Mouse (Mus musculus) urinary bladder, postnatal 14 days (tissue): ENCODE data around the gene Ppp5c.

ENCODE experiments used
- DNase-seq: peaks from one replicate; pipeline ENCODE4 v3.0.0; 2021; ENCODE audit warnings: low spot score

Gene Ppp5c

GRCm38 (mm10) chr7:17017036-17017435 lies 10.7 kb downstream of the Ppp5c start:
- DNase-seq = peak; percentile 94

DNA sequence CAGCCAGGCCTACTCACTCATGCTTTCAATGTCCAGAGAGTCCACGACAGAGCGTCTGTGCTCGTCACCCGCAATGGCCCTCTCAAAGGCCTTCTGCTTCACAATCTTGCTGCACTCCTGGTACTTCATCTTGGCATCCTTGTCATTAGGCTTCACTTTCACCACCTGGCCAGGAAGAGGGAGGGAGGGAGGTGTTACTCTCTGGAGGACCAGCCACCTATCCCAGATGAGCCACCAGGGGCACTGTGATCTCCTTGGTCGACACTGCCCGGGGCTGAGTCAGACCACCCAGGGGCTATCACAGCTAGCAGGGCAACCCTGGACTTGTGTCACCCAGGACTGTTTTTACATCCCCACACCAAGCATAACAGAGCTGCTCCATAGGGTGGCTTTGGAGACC lies 12.3 kb downstream of the Ppp5c start:
- no peak for DNase-seq

- no peak for DNase-seq
Observed at GRCm38 (mm10) chr7:17011909-17012590, 15.7 kb downstream of the Ppp5c start.

GRCm38 (mm10) chr7:17010010-17010347 lies 17.7 kb downstream of the Ppp5c start:
- DNase-seq = no peak

DNA sequence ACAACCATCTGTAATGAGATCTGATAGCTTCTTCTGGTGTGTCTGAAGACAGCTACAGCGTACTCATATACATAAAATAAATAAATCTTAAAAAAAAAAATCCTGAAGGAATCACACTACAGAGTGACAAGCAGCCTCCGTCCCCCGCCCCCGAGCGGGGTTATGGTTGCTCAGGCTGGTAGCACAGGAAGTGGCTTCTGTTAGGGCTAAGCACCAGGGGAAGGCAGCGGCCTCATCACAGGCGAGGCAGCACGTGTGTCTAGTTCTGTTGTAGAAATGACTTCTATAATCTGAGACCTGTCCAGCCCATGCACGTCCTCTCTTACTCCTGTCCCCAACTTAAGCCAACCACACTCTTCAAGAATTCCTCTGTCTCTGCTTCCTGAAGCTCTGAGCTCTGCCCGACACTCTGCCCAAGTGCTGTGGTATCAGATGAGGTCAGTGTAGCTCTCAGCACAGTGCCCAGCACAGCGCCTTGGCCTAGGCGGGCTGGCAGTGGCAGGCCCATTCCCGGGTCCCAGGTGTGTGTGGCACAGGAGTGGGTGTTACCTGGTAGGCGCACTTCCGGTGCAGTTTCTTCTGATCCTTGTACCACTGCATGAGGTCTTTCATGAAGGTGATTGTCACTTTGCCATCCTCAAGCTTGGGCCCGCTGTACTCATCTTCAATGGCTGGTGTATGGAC lies 18.3 kb downstream of the Ppp5c start:
- no peak for DNase-seq

- no peak for DNase-seq
Observed at GRCm38 (mm10) chr7:17007300-17007699, 20.4 kb downstream of the Ppp5c start.

DNA sequence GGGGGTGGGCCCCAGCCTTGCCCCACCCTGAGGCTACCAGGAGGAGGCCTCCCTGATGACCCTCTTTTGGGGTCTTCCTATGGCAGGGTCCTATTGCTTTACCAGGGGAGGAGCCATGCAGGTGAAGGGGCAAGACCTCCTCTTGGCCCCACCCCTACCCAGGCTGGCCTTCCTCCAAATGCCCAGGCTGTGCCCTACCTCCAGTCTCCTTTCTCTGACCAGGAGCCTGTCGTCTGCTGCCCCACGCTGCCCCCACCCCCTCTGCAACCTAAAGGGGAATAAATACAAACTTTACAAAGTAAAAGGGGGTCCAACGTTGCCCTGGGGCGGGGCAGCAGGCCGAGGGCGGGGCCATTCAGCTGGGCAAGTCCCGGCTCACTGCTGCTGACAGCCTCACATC lies 23.0 kb downstream of the Ppp5c start:
- no peak for DNase-seq

DNA sequence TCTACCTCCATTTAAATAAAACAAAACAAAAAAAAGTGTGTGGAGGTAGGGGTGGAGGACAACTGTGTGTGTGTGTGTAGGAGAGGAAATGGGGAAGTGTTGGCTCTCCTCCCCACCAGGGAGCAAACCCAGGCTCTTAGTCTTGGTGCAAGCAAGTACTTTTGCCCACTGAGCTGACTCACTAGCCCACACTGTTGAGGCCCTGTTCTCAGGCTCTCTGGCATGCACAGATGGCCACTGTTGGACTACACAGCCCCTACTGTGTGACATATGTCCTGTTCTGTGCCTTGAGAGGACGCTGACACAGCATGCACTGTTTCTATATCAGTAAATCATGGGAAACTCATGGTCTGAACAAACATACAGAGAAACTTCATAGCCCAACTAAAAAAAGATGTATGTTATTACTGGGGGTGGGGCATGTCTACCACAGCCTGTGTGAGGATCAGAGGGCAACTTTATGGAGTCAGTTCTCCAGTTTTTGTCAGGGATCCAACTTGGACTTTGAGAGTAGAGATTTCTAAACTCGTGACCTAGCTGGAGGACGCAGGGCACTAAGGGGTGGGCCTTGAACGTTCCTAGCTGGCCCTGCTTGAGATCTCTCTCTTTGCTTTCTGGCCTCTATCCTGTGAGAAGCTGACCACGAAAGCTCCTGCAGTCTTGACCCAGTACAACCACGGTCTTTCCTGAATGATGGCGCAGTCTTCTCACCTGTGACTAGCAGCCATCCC lies 24.3 kb downstream of the Ppp5c start:
- no peak for DNase-seq

DNA sequence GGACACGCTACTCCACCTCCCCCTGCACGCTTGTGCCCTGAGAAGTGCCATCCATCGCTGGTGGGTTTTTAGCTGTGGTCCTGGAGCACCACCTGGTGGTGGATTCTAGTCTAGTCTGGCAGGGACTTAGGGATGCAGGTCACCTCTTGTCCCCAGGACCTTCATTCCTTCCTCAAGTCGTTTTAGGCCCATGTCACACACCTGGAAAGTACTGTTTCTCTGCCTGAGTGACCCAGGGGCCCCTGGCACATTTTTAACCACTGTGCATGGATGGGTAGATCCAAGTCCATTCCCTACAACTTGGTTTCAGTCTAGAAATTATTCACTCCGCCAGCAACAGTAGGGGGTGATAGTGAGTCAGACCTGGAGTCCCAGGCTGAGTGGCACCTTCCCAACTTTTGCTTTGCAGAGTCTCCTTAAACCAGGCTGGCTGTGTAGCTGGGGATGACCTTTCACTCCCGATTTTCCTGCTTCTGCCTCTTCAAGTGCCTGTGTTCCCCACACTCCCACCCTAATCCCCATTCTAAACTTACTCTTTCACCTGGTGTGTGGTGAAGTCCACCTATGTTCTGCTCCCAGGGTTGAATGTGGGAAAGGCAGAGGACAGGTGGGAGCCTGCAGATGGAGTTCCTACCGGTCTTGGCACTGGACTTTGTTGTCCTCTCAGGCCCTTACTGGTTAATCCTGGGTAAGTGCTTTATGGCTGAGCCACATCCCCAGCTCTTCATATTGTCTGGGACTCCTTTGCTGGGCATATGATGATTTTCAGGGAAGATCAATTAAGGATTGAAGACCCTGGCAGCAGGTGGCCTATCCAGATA lies 25.1 kb downstream of the Ppp5c start:
- DNase-seq = peak; percentile 80

GRCm38 (mm10) chr7:16999650-17000049 lies 28.1 kb downstream of the Ppp5c start:
- peak; percentile 85 for DNase-seq

DNA sequence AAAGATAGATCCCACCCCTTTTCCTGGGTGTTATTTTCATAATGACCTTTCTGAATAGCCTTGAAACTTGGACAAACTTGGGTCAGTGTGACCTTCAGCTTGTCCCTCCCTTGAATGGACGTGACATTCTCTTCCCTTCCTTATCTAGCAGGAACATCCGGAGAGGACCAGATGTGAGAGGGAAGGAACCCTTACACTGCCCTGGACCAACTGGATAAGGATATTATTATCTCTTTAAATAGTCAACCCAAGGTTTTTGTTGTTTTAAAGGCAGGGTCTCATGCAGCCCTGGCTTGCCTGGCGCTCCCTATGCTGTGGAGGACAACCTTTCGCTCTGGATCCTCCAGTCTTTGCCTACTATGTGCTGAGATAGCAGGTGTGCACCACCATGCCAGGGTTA lies 28.5 kb downstream of the Ppp5c start:
- no peak for DNase-seq

GRCm38 (mm10) chr7:16995345-16995744 lies 32.4 kb downstream of the Ppp5c start:
- DNase-seq = no peak

- no peak for DNase-seq
Observed at GRCm38 (mm10) chr7:16994400-16994799, 33.3 kb downstream of the Ppp5c start.

DNA sequence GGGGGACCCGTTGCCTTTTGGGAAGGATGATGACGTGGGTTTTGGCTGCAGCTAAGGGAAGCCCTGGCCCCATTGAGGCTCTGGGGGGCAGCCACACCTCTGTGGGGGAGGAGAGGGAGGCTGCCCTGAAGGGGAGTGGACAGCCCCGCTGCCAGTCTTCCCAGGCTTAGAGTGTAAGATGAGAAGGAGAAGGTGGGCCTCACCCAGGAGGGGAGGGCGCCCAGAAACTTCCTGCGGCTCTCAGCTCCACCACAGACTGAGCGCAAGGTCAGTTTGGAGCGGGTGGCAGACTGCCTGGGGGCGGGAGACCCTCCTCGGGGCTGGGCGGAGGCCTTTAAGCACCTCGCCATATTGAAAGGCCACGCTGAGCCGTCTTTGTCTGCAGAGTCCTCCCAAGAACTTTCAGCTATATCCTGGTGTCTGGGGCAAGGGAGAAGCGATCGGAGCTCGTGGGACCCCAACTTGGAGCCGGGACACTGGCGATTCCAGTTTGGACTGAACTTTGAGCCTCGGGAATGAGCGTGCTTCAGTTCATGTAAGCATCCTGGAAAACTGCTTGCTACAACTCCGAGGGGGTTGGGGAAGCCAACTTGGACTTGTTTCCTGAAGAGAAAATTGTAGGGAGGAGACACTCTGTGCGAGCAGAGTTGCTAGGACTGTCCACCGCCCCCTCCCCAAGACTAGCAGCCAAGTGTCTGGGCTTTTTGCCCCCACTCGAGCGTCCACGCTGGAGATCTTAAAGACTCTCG lies 33.9 kb downstream of the Ppp5c start:
- DNase-seq = peak; percentile 88

DNA sequence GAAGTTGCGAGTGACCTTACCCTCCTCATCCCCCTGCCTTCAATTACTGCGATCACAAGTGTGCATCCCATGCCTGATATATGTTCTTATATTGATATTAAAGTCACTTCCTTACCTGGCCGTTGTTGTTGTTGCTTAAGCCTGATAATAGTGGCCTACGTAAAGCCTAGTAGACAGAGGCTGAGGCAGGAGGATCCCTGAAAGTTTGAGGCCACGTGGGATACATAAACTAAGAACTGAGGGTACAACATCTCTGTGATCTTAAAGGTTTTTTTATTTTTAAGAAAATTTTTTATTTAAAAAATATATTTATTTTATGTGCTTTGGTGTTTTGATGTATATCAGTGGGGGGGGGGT lies 35.3 kb downstream of the Ppp5c start, which contains the start of gene Ccdc8:
Gene Ccdc8 (plus strand): TSS at position 258 of the 357 bp plus-strand sequence.
- DNase-seq = no peak

GRCm38 (mm10) chr7:16991681-16992450 lies 35.9 kb downstream of the Ppp5c start:
- DNase-seq = no peak

GRCm38 (mm10) chr7:16990006-16990744 lies 37.5 kb downstream of the Ppp5c start:
- no peak for DNase-seq

DNA sequence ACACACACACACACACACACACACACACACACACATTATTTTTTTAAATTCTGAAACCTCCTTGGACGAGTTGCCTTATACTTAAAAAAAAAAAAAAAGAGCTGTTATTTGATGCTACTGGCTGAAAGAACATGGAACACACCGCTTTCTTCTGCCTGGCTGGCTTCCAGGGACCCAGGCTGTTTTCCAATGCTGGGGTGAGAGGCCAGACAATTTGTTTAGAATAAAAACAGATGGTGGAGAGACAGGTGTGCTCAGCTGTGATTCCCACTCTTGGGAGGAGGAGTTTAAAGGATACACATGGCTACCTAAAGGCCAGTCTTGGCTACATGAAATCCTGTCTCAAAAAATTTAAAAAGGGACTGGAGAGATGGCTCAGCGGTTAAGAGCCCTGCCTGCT lies 39.3 kb downstream of the Ppp5c start:
- DNase-seq = peak; percentile 65

DNA sequence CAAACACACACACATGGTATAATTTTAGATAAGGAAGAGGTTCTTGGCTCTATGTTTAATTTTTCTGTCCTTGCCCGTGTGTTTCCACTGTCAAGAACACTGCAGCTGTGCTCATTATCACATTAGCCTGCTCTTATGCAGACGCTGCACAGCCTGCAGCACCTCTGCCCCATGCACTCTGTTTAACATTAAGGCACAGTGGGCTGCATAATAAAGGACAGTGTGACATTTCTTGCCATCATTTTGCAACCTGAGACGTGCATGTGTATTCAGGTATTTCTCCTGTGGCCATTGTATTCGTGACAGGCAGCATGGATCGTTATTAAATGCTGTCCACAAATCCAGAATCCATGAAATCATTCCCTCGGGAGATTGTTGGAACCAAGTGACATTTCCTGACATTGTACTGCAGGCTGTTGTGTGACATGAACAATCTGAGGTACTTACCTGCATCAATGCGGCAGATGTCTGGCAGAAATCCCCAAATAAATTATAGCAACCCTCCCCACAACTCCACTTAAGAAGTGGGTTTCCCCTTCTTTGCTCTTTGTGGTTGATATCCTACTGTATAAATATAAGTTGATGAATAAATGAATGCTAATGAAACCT lies 40.1 kb downstream of the Ppp5c start:
- no peak for DNase-seq
